Mouse (Mus musculus) CD4-positive helper T cell, adult 2 months (primary cell): ENCODE measurements around the gene Tmem19.
A peak's percentile ranks its signal among the peaks of the same experiment; 100 is the strongest.
"Not testable (repeated sequence)": the region's sequence is repeated elsewhere in the genome, so short reads cannot be mapped to it uniquely, and the experiment has no call there.

Experiments
- DNase-seq: peaks from one replicate; pipeline ENCODE4 v3.0.0-alpha.2; 2012; ENCODE audit warnings: low read depth, missing footprints, low spot score

Tmem19 gene

DNA sequence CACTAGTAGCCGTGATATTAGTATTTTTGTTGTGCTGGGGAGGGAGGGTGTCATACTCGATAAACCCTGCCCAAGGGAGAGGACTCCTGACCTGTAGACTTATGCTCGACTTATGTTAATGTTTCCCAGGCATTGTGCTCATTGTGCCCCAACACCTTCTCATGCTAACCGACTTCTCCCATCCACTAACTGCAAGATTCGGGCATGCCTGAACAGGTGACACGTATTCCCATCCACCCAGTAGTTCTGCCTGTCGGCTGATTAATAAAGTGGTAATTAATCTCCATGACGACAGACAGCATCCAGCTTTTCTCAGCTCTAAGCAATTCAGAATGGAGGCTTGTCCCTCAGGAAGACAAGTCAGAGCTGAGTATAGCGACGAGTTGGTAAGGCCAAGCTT, 13.3 kb downstream of the Tmem19 start:
- DNase-seq: no peak

DNA sequence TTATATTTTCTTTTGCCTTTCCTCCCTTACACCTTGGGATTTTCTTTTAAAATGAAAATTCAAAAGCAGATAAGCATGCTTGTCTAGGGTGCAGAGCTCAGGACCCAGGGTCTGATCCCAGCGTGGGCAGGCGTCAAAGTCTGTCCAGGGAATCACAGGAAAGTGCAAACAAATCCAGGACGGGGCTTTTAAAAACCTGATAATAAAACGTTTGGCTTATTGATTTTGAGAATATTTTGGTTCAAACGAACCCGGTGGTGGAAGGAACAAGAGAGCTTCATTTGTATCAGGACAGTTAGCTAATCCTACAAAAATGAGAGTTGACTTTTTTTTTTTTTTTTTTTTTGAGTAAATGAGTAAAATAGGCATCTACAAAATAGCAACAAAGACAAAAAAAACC, 14.2 kb downstream of the Tmem19 start:
- DNase-seq: no peak

DNA sequence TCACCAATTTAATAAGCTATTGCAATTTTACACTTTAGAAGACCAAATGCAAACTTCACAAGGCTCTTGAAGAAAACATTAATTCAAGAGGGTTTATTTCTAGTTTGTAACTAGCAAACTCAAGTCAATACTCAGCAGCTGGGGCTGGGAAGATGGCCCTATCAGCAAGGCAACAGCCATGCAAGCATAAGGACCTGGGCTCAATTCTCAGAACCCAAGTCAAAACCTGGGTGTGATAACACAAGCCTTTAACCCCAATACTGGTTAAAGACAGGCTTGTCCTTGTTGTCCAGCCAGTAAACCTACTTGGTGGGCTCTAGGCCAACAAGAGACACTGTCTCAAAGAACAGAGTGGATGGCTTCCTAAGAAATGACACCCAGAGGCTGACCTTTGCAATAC, 15.9 kb downstream of the Tmem19 start:
- DNase-seq: no peak

DNA sequence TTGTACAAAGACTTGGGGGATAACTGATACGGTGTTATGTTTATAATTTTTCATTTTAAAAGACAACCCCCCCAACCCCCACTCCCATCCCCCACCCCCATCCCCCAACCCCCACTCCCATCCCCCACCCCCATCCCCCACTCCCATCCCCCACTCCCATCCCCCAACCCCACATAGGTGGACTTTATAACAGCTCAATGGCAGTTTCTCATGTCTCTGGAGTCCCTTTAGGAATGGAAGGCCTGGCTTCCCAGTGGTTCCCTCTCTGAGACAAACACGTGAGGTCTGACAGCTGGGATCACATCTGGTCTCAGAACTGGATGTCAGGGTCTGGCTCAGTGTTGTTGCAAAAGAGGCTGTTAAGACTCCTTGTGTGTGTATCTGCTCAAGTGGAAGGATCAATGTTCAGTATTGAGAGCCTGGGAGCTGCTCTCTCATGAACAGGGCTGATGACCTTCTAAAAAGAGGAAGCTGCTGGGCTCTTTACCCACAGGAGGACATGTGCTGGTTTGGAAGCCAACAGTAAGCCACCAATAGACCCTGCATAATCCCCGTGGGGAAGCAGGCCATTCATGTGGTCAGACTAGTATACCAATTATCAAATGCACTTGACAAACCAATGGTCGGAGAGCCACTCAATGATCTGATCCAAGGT, 19.4 kb downstream of the Tmem19 start:
- no peak for DNase-seq

DNA sequence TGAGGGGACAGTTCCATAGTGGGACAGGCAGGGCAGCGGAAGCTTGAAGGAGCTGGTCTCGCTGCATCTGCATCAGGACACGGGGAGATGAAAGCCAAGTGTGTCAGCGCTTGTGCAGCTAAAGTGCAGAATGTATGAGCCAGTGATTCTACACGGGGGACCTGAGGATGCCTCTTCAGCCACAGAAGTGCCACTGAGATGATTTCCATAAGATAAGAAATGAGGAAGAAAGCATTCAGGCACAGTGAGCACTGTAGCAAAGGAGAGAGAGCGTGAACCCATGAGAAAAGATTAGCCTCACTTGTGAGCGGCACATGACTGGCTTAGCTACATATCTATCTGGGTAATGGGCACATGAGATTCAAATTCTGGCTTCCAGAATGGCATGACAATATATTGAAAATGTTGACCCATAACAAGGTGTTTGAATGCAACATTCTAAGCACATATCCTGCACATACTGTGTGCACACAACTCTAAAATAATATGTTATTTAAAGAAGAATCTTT, 22.4 kb downstream of the Tmem19 start:
- no peak for DNase-seq

DNA sequence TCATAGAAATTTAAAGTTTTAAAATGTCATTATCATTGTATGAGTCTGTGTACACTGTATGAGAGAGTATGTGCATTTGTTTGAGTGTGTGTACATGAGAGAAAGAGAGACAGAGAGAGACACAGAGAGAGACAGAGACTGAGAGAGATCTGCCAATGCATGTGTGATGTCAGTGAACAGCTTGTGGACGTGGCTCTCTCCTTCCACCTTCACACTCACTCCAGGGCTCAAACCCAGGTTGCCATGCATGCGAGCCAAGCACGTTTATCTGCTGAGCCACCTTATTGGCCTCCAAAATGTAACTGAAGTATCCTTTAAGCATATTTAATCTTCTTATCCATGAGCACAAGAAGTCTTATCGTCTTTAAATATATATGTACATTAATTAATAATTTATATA, 25.4 kb downstream of the Tmem19 start:
- no peak for DNase-seq

DNA sequence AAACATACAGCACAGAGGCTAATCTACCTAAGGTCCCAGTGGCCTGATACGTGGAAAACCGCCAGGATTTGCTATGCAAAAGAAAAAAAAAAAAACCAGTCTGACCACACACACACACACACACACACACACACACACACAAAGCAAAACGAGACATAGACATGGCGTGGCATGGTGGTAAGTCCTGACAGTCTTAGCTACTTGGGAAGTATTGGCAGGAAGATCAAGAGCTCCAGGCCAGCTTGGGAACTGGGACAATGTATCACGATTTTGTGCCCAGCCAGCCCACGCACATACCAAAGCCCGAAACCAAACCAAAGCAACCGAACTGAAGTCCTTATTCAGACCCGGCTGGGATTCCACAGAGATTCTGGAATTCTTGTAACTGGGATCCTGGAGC, 28.8 kb downstream of the Tmem19 start:
- DNase-seq: no peak

DNA sequence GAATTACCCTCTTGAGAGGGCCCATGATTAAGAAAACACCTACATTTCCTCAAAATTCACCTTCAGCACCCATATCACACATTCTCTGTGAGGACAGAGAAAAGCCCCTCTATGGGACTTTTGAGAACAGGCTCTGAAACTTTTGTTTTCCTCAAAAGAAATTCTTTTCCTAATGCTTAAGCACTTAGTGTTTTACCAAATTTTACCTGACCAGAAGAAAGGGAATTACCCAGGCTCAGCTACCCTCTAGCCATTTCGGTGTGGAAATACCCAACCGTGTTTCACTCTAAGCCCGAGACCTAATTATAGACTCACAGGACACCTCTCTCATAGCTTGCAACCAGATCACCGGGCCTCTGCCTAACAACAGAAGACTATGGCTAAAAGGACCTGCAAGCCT, 29.3 kb downstream of the Tmem19 start:
- DNase-seq: no peak

DNA sequence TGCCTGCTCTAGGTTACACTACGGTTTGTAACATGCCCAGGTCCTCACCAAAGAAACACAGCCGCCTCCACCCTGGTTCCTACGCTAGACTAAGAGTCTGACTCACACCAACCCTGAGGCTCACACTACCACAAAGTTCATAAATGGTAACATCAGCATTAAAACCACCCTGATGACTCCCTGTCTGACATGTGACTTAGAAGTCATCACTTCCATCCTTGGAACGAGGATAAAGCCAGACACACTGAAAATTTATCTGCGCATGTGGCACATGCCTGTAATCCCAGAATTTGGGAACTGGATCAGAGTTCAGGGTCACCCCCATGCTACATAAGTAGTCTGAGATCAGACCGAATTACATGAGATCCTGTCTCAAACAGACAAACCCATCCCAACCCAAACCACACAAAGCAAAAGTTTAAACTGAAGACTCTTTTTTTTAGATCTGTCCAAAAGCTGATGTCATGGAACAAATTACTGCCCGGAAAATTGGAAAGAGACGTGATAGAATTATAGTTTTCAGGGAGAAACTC, 29.8 kb downstream of the Tmem19 start:
- peak; percentile 14 for DNase-seq

DNA sequence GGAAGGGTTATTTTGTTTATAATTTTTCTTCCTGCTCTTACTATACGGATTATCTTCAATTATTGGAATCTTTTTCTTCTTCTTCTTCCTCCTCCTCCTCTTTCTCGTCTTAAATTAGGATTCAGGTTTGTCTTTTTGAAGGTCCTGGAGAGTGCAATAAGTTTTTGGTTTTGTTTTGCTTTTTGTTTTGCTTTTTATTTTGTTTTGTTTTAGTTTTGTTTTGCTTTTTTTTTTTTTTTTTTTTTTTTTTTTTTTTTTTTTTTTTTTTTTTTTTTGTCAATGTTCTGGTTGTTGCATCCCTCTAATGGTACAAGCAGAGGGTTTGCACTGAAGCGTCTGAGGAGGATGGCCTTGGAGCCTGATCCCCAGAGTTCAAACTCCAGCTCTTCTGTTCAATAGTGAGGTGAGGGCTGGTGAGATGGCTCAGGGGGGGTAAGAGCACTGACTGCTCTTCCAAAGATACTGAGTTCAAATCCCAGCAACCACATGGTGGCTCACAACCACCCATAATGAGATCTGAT, 33.2 kb downstream of the Tmem19 start:
- DNase-seq: peak; percentile 21

DNA sequence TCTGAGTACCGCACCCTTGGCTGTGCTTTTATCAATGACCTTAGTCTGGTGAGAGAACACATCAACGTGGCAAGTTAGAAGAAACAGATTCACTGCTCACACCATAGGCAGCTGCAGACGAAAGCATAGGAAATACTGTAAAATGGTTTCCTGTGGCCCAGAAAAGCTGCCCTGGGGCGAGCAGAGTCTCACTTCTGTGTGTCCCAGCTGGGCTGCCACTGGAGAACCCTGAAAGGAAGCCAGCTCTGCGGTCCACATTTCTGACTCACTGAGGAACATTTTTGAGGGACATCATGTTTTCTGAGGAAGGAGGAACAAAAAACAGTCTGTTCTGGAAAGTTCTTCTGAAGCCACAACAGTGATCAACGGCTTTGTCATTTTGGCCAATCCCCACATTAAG, 33.8 kb downstream of the Tmem19 start:
- peak; percentile 13 for DNase-seq

DNA sequence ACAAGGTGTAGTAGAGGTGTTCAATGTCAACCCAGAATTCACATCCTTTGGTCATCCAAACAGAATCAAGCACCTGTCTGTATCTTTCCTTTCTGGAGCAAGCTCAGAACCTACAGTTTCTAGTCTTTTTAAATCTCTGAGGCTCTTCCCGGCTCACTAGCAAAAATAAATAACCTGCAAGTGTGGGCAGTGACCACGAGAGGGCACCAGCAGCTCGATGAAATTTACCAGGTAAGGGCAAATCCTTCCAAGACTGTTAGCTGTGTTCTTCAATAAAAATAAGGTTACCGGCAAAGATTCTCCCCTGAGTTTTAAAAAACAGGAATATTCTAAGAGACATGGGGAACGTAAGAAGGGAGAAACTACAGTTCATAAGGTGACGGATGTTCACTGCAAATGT, 39.0 kb downstream of the Tmem19 start:
- peak; percentile 72 for DNase-seq

DNA sequence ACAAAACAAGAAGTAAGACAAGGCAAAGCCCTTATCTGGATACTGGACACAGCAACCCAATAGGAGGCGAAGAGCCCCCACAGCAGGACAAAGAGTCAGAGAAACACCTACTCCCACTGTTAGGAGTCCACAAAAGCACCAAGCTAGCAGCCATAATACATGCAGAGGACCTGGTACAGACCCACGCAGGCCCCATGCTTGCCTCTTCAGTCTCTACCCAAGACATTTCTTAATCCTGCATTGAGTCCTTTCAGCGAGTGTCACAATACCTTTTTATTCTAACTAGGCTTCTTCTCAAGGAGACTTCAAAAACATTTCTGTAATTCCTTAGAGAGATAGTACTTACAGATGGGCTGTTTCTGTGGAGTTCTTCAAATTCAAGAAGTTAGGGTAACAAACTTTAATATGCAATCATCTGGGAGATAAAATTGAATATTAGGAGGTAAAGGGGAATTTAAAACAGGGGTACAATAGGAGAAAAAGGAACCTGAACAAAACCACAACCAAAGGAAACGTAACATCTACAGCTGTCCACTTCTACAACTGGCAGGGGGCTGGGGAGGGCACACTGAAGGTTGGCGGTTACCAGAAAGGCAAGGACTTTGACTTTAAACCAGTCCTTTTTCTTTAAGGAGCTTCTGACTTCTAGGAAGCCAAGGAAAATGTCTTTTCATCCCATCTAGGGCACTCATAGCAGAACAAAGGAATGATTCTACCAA, 40.8 kb downstream of the Tmem19 start:
- DNase-seq: no peak

DNA sequence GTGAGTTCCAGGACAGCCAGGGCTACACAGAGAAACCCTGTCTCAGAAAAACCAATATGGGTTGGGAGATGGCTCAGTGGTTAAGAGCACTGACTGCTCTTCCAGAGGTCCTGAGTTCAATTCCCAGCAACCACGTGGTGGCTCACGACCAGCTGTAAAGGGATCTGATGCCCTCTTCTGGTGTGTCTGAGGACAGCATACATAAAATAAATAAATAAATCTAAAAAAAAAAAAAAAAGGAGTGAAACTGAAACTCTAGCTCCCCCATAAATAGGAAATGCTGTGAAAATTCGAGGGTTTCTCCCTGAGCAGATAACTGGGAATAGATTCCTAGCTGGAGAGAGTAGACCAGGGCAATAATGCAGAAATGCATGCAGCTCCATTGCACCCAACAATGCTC, 43.9 kb downstream of the Tmem19 start:
- DNase-seq: not testable (repeated sequence)

DNA sequence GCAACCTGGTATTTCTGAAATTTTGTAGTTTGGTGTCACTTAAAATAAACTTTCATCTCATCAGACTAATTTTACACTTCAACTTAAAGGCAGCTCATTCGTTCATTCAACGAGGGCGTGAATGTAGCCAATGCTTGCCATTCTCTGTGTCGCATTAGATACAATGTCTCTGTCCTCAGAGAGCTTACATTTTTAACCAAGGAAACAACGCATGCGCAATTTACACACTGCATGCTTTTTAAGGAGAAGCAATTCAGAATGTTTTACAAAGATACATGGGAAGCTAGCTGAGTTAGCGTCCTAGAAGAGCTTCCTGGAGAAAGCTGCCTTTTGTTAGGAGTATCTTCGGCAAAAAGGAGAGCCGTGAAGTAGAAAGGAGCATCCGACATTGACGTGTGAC, 46.0 kb downstream of the Tmem19 start:
- peak; percentile 16 for DNase-seq

DNA sequence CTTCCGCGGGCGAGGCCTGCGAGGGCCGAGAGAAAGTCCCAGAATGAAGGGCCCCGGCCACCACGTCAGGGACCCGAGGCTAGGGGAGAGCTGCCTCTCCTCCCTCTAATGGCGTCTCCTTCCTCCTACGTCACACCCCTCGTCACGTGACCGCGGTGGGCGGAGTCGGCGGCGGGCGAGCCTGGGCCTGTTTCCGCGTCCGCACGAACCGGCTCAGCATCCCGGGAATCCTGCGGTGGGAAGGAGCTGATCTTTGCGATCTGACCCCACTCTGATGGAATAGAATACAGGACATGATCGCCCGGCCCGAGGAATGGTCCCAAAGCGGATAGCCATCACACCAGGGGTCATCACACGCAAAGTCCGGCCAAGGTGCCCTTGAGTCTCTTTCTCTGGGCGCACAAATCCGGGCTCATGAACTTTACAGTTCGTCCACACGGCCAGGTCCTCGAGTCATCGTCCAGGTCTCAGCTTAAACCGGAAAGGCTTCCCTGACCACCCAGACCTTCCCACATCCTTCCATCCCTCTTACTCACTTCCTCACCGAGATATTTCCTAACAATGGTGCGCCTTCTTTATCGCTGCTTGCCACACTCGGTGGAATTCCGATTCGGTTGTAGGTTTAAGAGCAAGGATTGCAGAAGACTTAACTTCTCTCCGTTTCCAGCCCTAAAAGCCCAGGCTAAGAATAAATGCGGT, 46.7 kb downstream of the Tmem19 start, which contains the start of gene Rab21:
Rab21 (minus strand) TSS at position 122 of the 699 bp plus-strand sequence.
- DNase-seq: peak; percentile 92

DNA sequence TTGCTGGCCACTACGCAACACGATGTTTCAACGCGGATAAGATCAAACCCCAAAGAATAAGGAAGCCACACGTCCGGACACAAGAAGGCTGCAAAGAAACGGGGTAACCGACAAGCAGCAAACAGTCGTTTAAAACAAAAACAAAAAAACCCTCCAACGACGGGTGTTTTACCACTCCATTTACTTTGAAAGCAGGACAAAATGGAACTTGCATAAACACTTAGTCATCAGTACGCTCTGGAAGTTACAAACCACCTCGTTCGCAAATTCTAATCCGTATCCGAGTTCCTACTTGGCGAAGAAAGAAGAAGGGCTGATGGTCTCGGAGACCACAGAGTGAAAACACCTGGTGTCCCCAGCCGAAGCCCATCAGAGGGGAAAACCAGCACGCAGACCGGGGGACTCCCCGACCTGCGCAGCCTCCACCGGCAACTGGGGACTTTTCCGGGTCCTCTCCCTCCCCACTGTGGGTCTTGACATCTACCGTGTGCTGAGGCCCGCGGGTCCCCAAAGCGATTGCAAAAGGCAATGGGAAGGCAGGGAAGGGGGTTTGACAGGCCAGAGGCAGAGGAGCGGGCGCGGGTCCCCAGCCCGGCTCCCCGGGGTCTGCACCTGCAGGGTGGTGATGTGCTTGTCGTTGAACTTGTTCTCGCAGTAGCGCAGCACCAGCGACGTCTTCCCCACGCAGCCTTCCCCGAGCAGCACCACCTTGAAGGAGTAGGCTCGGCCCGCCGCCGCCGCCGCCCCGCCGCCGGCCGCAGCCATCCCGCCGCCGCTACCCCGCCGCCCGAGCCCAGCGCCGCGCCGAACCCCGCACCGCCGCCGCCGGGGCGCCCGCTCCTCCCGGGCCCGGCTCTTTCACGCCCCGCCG, 47.5 kb downstream of the Tmem19 start:
- peak; percentile 86 for DNase-seq

DNA sequence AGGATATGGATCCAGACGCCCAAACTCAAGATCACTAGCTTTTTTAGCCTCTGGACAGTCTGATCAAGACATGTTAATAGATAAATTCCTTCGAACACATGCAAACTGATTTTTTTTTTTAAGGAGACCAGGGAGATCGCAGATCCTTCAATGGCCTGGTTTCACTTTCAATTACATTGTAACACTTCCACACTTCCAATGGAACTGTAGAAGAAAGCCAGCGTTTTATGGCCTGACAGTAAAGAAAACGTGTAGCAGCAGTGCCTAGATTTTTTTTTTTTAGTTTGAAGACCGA, 48.1 kb downstream of the Tmem19 start:
- DNase-seq: no peak

DNA sequence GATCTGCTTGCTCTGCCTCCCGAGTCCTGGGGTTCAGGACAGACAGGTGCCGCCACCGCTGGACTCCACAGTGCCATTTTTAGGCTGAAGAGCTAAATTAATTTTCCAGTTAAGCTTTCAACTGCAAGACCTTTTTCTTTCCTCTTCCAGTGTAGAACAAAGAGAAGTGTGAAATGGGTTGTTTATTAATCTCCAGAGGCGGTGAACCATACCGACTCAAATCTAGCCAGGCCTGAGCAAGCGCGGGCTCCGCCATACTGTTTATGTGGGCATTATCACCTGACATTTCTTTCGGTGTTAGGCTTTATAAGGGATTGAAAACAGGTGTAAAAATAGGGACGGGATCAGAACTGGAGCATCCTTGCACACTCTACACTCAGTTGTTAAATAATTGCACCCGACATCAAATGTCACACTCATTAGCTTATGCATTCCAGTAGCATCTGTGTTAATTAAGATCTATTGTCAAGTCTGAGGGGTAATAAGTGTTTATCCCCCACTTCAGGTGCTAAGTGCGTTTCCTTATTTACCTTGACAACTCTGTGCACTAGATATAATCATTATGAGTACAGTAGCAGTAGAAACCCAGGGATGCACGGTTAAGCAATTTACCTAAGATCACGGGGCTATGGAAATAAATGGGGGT, 48.5 kb downstream of the Tmem19 start:
- DNase-seq: no peak

DNA sequence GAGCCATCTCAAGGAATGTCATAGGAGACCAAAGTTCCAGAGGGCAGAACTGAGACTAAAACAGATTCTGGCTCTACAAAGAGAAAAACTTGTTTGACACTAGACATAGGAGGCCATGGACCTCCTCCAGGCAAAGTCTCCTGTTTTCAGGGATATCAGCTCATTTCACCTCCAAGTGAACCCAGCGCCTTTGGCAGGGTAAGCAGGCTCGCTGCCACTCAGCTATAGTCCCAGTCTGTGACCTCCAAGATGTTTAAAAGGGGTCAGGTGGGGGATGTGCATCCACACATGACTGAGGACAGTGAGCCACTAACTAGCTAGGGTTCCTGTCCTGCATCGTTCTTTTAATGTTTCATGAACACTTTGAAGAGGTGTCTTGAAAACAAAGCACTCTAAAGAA, 49.6 kb downstream of the Tmem19 start:
- no peak for DNase-seq

DNA sequence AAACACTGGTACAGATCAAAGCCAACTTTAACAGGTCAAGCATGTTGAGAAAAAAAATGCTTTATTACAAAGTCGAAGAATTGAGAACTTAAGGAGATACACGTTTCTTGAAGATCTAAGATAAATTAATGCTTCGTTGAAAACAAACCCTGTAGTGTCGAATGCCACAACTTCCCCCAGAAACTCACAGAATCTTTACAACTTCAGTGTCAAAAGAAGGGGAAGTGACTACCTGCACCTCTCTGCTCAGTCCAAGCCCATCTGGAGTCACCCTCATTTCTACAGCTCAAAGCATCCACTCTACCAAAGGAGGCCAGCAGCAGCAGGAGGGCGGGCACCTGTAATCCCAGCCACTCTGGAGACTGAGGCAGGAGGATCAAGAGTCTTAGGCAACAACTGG, 50.1 kb downstream of the Tmem19 start:
- DNase-seq: no peak
